Mouse (Mus musculus) layer of hippocampus, adult 2 months (tissue): ENCODE measurements around the gene Defa35. TPM values are rescaled to one million over a fixed set of nuclear protein-coding genes. Genes with fewer than 3 reads are reported as not detected.
"Not testable (repeated sequence)": the region's sequence is repeated elsewhere in the genome, so short reads cannot be mapped to it uniquely, and the experiment has no call there.

Experiments used
- DNase-seq, 2 experiments: peaks; one replicate each; pipeline ENCODE4 v3.0.0; 2022; ENCODE audit warnings: low spot score in 2 of 2
- H3K27ac ChIP-seq: fragments of 200-600 bp; 2 replicates; pipeline ENCODE4 v1.8.1; 2022
- H3K4me3 ChIP-seq: fragments of 200-600 bp; 2 replicates; pipeline ENCODE4 v1.8.1; 2022; ENCODE audit warnings: mild to moderate bottlenecking
- CTCF ChIP-seq: fragments of 200-600 bp; conservative IDR thresholded peaks from 2 replicates; pipeline ENCODE4 v1.8.1; 2022; ENCODE audit warnings: antibody characterized with exemption, mild to moderate bottlenecking, moderate library complexity
- long read RNA-seq, 2 experiments: library from polyadenylated mRNA; stranded (forward); transcript quantifications; one replicate each; pipeline ENCODE4 v2.0.0; 2021; ENCODE audit warnings: borderline mapping rate in 2 of 2
- total RNA-seq, 2 experiments: library from RNA; stranded (reverse); gene quantifications; 2 replicates each; pipeline ENCODE4 v1.2.3; 2021

Gene Defa35
- total RNA-seq, result not detected
- long read RNA-seq, experiment 1, result 0 reads
- long read RNA-seq, experiment 2, result 0 reads

DNA sequence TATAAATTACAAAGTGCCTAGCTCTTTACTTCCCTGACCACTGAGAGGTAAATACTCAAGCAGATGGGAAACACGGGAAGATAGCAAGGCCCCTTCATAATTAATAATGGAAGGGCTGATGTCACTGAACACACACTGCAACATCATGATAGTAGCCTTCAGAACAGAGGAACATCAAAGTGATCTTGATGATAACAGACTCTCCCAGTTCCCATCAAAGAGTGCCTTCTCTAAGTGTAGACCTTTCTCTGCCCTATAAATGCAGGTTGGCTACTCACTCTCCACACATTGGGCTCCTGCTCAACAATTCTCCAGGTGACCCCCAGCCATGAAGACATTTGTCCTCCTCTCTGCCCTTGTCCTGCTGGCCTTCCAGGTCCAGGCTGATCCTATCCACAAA lies at the start of gene Defa35:
Gene Defa35 (plus strand): TSS at position 301 of the 400 bp plus-strand sequence.
- not testable (repeated sequence) for DNase-seq, H3K27ac ChIP-seq, H3K4me3 ChIP-seq

DNA sequence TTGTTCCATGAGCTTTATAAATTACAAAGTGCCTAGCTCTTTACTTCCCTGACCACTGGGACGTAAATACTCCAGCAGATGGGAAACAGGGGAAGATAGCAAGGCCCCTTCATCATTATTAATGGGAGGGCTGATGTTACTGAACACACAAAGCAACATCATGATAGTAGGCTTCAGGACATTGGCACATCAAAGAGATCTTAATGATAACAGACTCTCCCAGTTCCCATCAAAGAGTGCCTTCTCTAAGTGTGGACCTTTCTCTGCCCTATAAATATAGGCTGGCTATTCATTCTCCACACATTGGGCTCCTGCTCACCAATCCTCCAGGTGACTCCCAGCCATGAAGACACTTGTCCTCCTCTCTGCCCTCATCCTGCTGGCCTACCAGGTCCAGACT lies 39.6 kb upstream of the Defa35 start, which contains the start of gene Defa21:
Gene Defa21 (plus strand): TSS at position 301 of the 400 bp plus-strand sequence.
- not testable (repeated sequence) for H3K4me3 ChIP-seq, H3K27ac ChIP-seq, DNase-seq

DNA sequence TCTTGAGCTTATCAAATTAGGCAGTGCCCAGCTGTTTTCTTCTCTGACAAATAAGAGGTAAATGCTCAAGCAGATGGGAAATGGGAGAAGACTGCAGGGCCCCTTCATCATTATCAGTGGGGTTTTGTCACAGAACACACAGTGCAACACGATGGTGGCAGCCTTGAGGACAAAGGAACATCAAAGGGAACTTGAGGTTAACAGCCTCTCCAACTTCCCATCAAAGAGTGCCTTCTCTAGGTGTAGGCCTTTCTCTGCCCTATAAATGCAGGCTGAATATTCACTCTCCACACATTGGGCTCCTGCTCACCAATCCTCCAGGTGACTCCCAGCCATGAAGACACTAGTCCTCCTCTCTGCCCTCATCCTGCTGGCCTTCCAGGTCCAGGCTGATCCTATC lies 10.1 kb upstream of the Defa35 start, which contains the start of gene Defa23:
Gene Defa23 (plus strand): TSS at position 301 of the 400 bp plus-strand sequence.
- DNase-seq, H3K27ac ChIP-seq, H3K4me3 ChIP-seq: not testable (repeated sequence)

DNA sequence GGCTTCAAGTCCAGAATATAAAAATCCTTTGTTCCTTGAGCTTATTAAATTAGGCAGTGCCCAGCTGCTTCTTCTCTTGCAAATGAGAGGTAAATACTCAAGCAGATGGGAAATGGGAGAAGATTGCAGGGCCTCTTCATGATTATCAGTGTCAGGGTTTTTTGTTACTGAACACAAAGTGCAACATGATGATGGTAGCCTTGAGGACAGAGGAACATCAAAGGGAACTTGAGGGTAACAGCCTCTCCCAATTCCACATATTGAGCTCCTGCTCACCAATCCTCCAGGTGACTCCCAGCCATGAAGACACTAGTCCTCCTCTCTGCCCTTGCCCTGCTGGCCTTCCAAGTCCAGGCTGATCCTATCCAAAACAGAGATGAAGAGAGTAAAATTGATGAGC lies 19.3 kb downstream of the Defa35 start, which contains the start of gene Defa25:
Gene Defa25 (plus strand): TSS at position 301 of the 400 bp plus-strand sequence.
- not testable (repeated sequence) for H3K27ac ChIP-seq, H3K4me3 ChIP-seq, DNase-seq

DNA sequence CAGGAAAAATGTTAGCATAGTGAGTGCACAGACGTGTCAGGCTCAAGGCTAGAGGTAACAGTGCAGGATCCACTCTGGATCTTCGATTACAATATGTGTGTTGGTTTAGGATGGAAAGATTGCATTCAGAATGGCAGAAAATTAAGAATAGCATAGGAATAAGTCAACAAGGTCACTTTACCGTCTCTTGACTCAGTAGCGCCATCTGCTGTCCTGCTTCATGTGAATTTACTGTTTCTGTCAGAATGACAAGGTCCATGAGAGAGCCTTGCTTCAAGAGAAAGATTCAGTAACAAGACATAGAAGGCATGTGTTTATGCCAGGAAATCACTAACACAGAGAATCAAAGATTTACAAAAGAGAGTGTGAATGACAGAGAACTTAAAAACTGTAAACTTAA lies 28.3 kb downstream of the Defa35 start:
- DNase-seq, result no peak
- no peak for TF ChIP-seq CTCF
- no peak overlapping the region for H3K4me3 ChIP-seq
- no peak overlapping the region for H3K27ac ChIP-seq

DNA sequence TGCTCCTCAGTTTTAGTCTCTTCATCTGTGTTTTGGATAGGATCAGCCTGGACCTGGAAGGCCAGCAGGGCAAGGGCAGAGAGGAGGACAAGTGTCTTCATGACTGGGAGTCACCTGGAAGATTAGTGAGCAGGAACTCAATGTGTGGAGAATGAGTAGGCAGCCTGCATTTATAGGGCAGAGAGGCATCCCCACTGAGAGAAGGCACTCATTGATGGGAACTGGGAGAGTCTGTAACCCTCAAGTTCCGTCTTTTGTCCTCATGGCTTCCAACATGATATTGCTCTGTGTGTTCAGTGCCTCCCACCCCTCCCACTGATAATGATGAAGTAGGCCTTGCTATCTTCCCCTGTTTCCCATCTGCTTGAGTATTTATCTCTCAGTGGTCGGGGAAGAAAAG lies 31.1 kb downstream of the Defa35 start, which contains the start of gene Gm14851:
Gene Gm14851 (minus strand): TSS at position 101 of the 400 bp plus-strand sequence.
- not testable (repeated sequence) for H3K4me3 ChIP-seq, DNase-seq, H3K27ac ChIP-seq

Other genes with a start within 250 kb of the Defa35 start
- not detected for gene Defb33, start 172.4 kb upstream of the Defa35 start, total RNA-seq
- gene Gm15056, start 162.4 kb upstream of the Defa35 start, total RNA-seq, result not detected
- gene Gm6040, start 143.0 kb upstream of the Defa35 start, total RNA-seq, result not detected
- gene AY761185, start 120.3 kb upstream of the Defa35 start, total RNA-seq, result not detected
- gene Defa21, start 39.5 kb upstream of the Defa35 start, total RNA-seq, result not detected
- not detected for gene Defa23, start 10.0 kb upstream of the Defa35 start, total RNA-seq
- gene Defa25, start 19.4 kb downstream of the Defa35 start, total RNA-seq, result not detected
- not detected for gene Gm14851, start 31.0 kb downstream of the Defa35 start, total RNA-seq
- gene Defa30, start 69.6 kb downstream of the Defa35 start, total RNA-seq, result not detected
- not detected for gene Defa22, start 97.2 kb downstream of the Defa35 start, total RNA-seq
- gene Defa31, start 126.6 kb downstream of the Defa35 start, total RNA-seq, result not detected
- gene Gm15293, start 136.5 kb downstream of the Defa35 start, total RNA-seq, result not detected
- not detected for gene Gm15292, start 184.7 kb downstream of the Defa35 start, total RNA-seq